Mouse (Mus musculus): Measurements from ENCODE around the gene Schip1.
A peak's percentile ranks its signal among the peaks of the same experiment; 100 is the strongest.
"Not testable (repeated sequence)": the region's sequence is repeated elsewhere in the genome, so short reads cannot be mapped to it uniquely, and the experiment has no call there.

Gene Schip1

GRCm38 (mm10) chr3:68064731-68065130 is at the start of gene Schip1:
Gene Schip1 (plus strand): TSS chr3:68064802.
- no peak for DNase-seq

- no peak for DNase-seq
Observed at GRCm38 (mm10) chr3:68015786-68016185, 48.8 kb upstream of the Schip1 start.

- no peak for DNase-seq
Observed at GRCm38 (mm10) chr3:68019401-68019800, 45.2 kb upstream of the Schip1 start.

GRCm38 (mm10) chr3:68036097-68036496 is 28.5 kb upstream of the Schip1 start:
- no peak for DNase-seq

GRCm38 (mm10) chr3:68042951-68043350 is 21.7 kb upstream of the Schip1 start:
- DNase-seq, result no peak

GRCm38 (mm10) chr3:68045475-68046416 is 18.9 kb upstream of the Schip1 start:
- DNase-seq, result peak; percentile 25 to 29

GRCm38 (mm10) chr3:68053538-68053937 is 11.1 kb upstream of the Schip1 start:
- DNase-seq, result no peak

GRCm38 (mm10) chr3:68055071-68055470 is 9.5 kb upstream of the Schip1 start:
- no peak for DNase-seq

GRCm38 (mm10) chr3:68056373-68057275 is 8.0 kb upstream of the Schip1 start:
- peak; percentile 60 to 74 for DNase-seq

- DNase-seq, result peak in 1 of 2 experiments; percentile 22
Observed at GRCm38 (mm10) chr3:68059162-68059800, 5.3 kb upstream of the Schip1 start.

GRCm38 (mm10) chr3:68071395-68072386 is 7.1 kb downstream of the Schip1 start:
- no peak for DNase-seq

GRCm38 (mm10) chr3:68077406-68077805 is 12.8 kb downstream of the Schip1 start:
- no peak for DNase-seq

- DNase-seq, result no peak
Observed at GRCm38 (mm10) chr3:68085024-68085423, 20.4 kb downstream of the Schip1 start.

- DNase-seq, result no peak
Observed at GRCm38 (mm10) chr3:68092108-68092507, 27.5 kb downstream of the Schip1 start.

GRCm38 (mm10) chr3:68096724-68097431 is 32.3 kb downstream of the Schip1 start:
- DNase-seq, result no peak

GRCm38 (mm10) chr3:68099561-68099960 is 35.0 kb downstream of the Schip1 start:
- not testable (repeated sequence) for DNase-seq

- DNase-seq, result no peak
Observed at GRCm38 (mm10) chr3:68101343-68101742, 36.7 kb downstream of the Schip1 start.

GRCm38 (mm10) chr3:68105081-68105685 is 40.6 kb downstream of the Schip1 start:
- DNase-seq, result no peak

GRCm38 (mm10) chr3:68121338-68121737 is 56.7 kb downstream of the Schip1 start:
- DNase-seq, result no peak

- DNase-seq, result no peak
Observed at GRCm38 (mm10) chr3:68126284-68126856, 61.8 kb downstream of the Schip1 start.

Measured in cerebellum, adult 18-20 months (tissue).